Mouse (Mus musculus) erythroblast, adult 5-6 weeks (primary cell): ENCODE results near the gene Vmn1r60. TPM values are rescaled to one million over a fixed set of nuclear protein-coding genes. Genes with fewer than 3 reads are reported as not detected.
"Not testable (repeated sequence)": the region's sequence is repeated elsewhere in the genome, so short reads cannot be mapped to it uniquely, and the experiment has no call there.

Source experiments
- ATAC-seq: replicated peaks from 2 replicates; pipeline ENCODE4 v1.8.0; 2016; ENCODE audit warnings: moderate number of reproducible peaks, mild to moderate bottlenecking, moderate TSS enrichment, inconsistent platforms; ENCODE audit not compliant: poor library complexity, low FRiP score, severe bottlenecking
- total RNA-seq, 2 experiments: library from RNA; stranded (forward) in 1 of 2; stranded (reverse) in 1 of 2; fragments of 150-400 nt in 1 of 2; fragments of 200-764, 138-1000 nt in 1 of 2; gene quantifications; 2 replicates each; pipeline versions ENCODE4 v1.2.3 to v1.2.4; 2015 to 2017; ENCODE audit warnings: low replicate concordance in 2 of 2

The Vmn1r60 gene
- total RNA-seq (2015; ENCODE audit: low replicate concordance) (not detected in 2 replicates), total RNA-seq (2017; ENCODE audit: low replicate concordance) (not detected in 2 replicates)

DNA sequence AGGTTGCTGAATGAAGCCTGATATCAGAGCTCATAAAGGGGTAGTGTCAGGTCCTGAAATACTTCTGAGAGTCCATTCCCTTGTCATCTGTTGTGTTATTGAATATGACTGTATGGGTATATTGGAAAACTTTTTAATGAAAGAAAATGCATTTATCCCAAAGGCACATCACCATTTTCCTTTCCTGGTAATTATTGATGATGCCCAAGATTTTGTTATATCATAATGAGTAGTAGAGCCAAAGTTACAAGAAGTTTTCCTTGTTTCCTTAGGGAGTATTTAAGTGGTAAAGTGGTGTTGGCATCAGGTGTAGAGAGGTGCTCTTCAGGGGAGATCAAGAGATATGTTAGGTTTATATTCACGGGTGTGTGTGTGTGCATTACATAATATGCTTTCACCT is at the start of gene Vmn1r60:
Gene Vmn1r60, minus strand, starts transcription at position 101 of the 400 bp plus-strand sequence.
- ATAC-seq = not testable (repeated sequence)

DNA sequence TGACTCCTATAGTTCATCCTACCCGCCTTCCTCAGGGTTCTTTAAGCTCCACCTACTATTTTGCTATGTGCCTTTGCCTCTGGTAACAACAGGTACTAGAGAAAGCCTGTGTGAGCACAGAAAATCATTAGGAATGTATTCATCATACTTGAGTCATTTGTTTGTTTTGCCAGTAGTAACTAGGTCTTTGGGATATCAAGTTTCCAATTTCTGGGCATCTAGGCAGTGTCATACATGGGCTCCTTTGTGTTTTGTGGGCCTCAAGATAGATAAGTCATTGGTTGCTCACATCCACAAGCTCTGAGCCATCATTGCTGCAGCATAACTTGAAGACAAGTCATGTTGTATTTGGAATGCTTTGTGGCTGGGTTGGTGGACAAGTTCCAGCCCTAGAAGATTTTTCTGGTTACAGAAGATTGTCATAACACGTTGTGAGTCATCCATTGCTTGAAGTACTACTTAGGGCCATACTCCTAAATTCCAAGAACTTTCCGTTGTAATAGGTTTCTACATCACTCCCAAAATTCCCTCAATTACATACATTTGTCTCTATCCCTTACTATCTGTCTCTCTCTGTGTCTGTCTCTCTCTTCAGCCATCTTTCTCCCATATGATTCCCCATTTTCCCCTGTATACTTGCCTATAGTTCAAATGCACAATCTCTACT is 6.2 kb downstream of the Vmn1r60 start:
- ATAC-seq = not testable (repeated sequence)

DNA sequence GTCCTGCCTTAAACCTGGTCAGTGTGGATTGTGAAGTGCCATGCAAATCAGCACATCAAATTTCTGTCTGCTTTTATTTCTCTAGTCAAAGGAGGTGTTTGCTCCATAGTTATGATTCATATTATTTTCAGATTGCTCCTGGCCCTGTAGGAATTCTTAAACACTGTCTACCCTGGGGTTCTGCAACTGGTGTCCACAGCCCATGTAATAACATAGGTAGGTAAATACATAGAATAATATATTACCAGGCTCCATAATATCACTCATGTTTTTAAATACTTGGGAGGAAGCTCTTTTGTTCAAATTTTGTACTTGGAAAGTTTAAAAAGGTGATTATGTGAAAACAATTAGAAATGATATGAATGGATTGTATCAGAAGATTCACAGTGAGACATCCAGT is 53.3 kb downstream of the Vmn1r60 start, which contains the start of gene Vmn2r28:
Gene Vmn2r28, minus strand, starts transcription at position 101 of the 400 bp plus-strand sequence.
- ATAC-seq = not testable (repeated sequence)

Other genes with a start within 250 kb of the Vmn1r60 start
- not detected in 2 replicates for gene Gm5065, start 196.8 kb downstream of the Vmn1r60 start, total RNA-seq (2015; ENCODE audit: low replicate concordance)
- gene Gm5065, start 196.8 kb downstream of the Vmn1r60 start, total RNA-seq (2017; ENCODE audit: low replicate concordance) = not detected in 2 replicates
- not detected in 2 replicates for gene Nlrp2, start 196.3 kb downstream of the Vmn1r60 start, total RNA-seq (2015; ENCODE audit: low replicate concordance)
- not detected in 2 replicates for gene Nlrp2, start 196.3 kb downstream of the Vmn1r60 start, total RNA-seq (2017; ENCODE audit: low replicate concordance)
- not detected in 2 replicates for gene Vmn1r58, start 133.9 kb downstream of the Vmn1r60 start, total RNA-seq (2015; ENCODE audit: low replicate concordance)
- not detected in 2 replicates for gene Vmn1r58, start 133.9 kb downstream of the Vmn1r60 start, total RNA-seq (2017; ENCODE audit: low replicate concordance)
- not detected in 2 replicates for gene Vmn1r59, start 90.5 kb downstream of the Vmn1r60 start, total RNA-seq (2015; ENCODE audit: low replicate concordance)
- gene Vmn1r59, start 90.5 kb downstream of the Vmn1r60 start, total RNA-seq (2017; ENCODE audit: low replicate concordance) = not detected in 2 replicates
- not detected in 2 replicates for gene Vmn2r28, start 53.4 kb downstream of the Vmn1r60 start, total RNA-seq (2015; ENCODE audit: low replicate concordance)
- gene Vmn2r28, start 53.4 kb downstream of the Vmn1r60 start, total RNA-seq (2017; ENCODE audit: low replicate concordance) = not detected in 2 replicates
- not detected in 2 replicates for gene Vmn1r61, start 66.0 kb upstream of the Vmn1r60 start, total RNA-seq (2015; ENCODE audit: low replicate concordance)
- gene Vmn1r61, start 66.0 kb upstream of the Vmn1r60 start, total RNA-seq (2017; ENCODE audit: low replicate concordance) = not detected in 2 replicates
- not detected in 2 replicates for gene Vmn1r62, start 126.3 kb upstream of the Vmn1r60 start, total RNA-seq (2015; ENCODE audit: low replicate concordance)
- gene Vmn1r62, start 126.3 kb upstream of the Vmn1r60 start, total RNA-seq (2017; ENCODE audit: low replicate concordance) = not detected in 2 replicates